Mouse (Mus musculus) CD4-positive naive resting alpha-beta T cell, adult 76 days (primary cell): ENCODE measurements around the gene Rac2. TPM values are rescaled to one million over a fixed set of nuclear protein-coding genes. Genes with fewer than 3 reads are reported as not detected.

Experiments
- total RNA-seq: library from RNA; stranded (reverse); gene quantifications from one replicate; pipeline ENCODE4 v1.2.4, GENCODE M21; 2023

Gene Rac2
- 751 TPM for total RNA-seq

GRCm38 (mm10) chr15:78572658-78573397 is at the start of gene Rac2:
Gene Rac2 (minus strand): TSS chr15:78572783.

GRCm38 (mm10) chr15:78596914-78597313 is 24.3 kb upstream of the Rac2 start, which contains the start of gene Cyth4:
Gene Cyth4 (plus strand): TSS chr15:78597047.

GRCm38 (mm10) chr15:78544561-78545001 is 28.0 kb downstream of the Rac2 start, which contains the start of gene Sstr3:
Gene Sstr3 (minus strand): TSS chr15:78544685.

GRCm38 (mm10) chr15:78530671-78531450 is 41.7 kb downstream of the Rac2 start, which contains the start of gene C1qtnf6:
Gene C1qtnf6 (minus strand): TSS chr15:78531416.

Other genes starting within 250 kb of the Rac2 start
- gene Csf2rb, start 247.0 kb downstream of the Rac2 start, total RNA-seq = 7.1 TPM
- not detected for gene Tex33, start 176.9 kb downstream of the Rac2 start, total RNA-seq
- 0.67 TPM for gene Tst, start 166.9 kb downstream of the Rac2 start, total RNA-seq
- 19.9 TPM for gene Mpst, start 166.4 kb downstream of the Rac2 start, total RNA-seq
- 3.8 TPM for gene Kctd17, start 144.2 kb downstream of the Rac2 start, total RNA-seq
- gene Tmprss6, start 104.1 kb downstream of the Rac2 start, total RNA-seq = not detected
- 35.8 TPM for gene Il2rb, start 77.5 kb downstream of the Rac2 start, total RNA-seq
- gene C1qtnf6, start 41.4 kb downstream of the Rac2 start, total RNA-seq = 0.64 TPM
- not detected for gene Sstr3, start 28.1 kb downstream of the Rac2 start, total RNA-seq
- 99.9 TPM for gene Cyth4, start 24.3 kb upstream of the Rac2 start, total RNA-seq
- gene Elfn2, start 146.0 kb upstream of the Rac2 start, total RNA-seq = 0.79 TPM
- gene Mfng, start 200.7 kb upstream of the Rac2 start, total RNA-seq = 103 TPM
- 0.41 TPM for gene Card10, start 230.3 kb upstream of the Rac2 start, total RNA-seq